Mouse (Mus musculus): ENCODE measurements around the gene Ankrd37.

DNA sequence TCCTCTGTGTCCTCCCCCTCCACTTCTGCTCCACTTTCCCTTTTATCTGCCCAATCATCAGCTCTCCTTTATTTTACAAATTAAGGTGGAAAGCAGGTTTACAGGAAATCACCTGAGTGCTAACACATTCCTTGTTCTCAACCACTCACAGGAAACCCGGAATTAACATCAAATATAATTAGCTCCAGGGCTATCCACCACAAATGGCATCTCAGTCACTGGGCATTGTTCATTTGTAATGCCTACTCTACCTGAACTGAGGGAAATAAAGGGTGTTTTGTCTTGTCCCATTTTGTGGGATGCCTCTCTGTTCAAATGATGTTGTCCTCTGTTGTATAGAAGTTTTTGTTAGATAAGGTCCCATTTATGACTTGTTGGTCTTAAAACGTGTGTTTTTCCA, 54.9 kb downstream of the Ankrd37 start:
- TF ChIP-seq CTCF (IDR thresholded peaks at IDR 0.05; ENCODE audit: extremely low read depth, insufficient read depth, insufficient read length, insufficient replicate concordance): no peak
- no peak for TF ChIP-seq POLR2A (IDR thresholded peaks at IDR 0.05; ENCODE audit: low read depth, low read length)

Data from spleen, adult 2 months (tissue).